Mouse (Mus musculus): ENCODE data around the gene Vmn1r217.

DNA sequence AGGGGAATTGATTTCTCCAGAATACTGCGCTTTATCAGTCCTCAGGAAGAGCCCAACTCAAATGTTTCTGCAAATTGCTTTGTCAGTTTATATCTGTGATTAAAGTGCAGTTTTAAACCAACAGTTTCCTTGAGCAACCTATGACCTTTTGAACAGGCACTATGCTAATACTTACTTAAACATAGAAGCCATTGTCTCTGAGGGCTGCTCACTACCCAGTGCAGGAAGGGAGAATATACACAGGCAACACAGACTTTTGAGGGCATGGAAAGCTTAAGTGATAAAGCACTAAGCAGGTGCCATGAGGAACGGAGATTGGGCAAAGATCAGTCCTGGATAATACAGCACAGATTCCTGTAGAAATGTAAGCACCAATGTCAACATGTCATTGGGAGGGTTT, 48.7 kb downstream of the Vmn1r217 start:
- TF ChIP-seq CTCF (IDR thresholded peaks at IDR 0.05; ENCODE audit: low read depth) (no peak), EP300 (IDR thresholded peaks at IDR 0.05; ENCODE audit: low read depth) (no peak)

All from heart, postnatal 0 days (tissue).